Comparison of ENCODE assay signal across 8 mouse cellular contexts in the genomic region with DNA sequence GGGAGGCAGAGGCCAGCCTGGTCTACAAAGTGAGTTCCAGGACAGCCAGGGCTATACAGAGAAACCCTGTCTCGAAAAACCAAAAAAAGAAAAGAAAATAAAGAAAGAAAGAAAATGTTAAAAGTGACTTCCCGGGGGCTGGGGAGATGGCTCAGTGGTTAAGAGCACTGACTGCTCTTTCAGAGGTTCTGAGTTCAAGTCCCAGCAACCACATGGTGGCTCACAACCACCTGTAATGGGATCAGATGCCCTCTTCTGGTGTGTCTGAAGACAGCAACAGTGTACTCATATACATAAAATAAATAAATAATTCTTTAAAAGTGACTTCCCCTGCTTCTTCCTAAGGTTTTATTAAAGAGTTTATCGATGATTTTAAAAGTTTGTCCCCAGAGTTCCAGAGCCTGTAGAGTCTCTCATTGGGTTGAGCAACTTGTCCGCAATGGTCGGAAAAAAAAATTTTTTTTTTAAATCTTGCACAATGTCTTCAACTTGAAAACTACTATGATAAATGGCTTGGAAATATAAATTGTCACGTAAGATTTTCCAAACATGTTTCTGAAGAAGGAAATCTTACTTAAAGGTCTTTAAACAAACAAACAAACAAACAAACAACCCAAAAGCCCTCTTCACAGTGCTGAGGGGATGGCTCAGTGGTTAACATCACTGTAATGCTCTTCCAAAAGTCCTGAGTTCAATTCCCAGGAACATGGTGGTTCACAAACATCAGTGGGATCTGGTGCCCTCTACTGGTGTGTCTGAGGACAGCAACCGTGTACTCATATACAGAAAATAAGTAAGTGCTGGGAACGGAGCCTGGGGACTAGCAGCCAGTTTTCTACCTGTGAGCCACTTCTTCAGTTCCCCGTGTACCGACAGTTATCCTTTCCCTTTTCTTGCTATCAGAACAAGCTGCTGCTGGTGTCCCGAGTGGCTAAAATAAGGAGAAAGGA. TPM values are rescaled to one million over a fixed set of nuclear protein-coding genes. Genes with fewer than 3 reads are reported as not detected.
DNase-seq lines count a peak whose midpoint lies in the region; TF ChIP-seq lines count a peak whose summit lies in the region.

No protein-coding gene starts in this region.

- TF ChIP-seq RAD21 in CH12.LX (IDR thresholded peaks at IDR 0.05; ENCODE audit: low read depth, low read length): no peak; the same call in 1 of the 2 replicates

- no peak overlapping the region for H3K27ac ChIP-seq in gastrocnemius, adult 2 months
- no peak overlapping the region for H3K27ac ChIP-seq in CH12.LX (ENCODE audit: insufficient read depth, low read depth)

- H3K4me2 ChIP-seq in CH12.LX (ENCODE audit: insufficient read depth, low read depth, poor library complexity, severe bottlenecking): peak overlapping the region; percentile 53

- H3K9me3 ChIP-seq in CH12.LX (replicated peaks; ENCODE audit: low read length): no peaks in the 10 kb centered on the region

- no peak for TF ChIP-seq EP300 in CH12.LX (IDR thresholded peaks at IDR 0.05; ENCODE audit: low read length)

- TF ChIP-seq POLR2A in CH12.LX (IDR thresholded peaks at IDR 0.05; ENCODE audit: low read depth, low read length): no peak

- H3K36me3 ChIP-seq in CH12.LX (replicated peaks in 1 of 2; ENCODE audit: control insufficient read depth in 1 of 2, insufficient read depth in 1 of 2, low read length in 1 of 2): peaks cover 10 to 11% of the 10 kb centered on the region in 2 experiments

- intact Hi-C loops in gastrocnemius, adult 2 months (cut with DNase I): no loop called here
- intact Hi-C loops in gastrocnemius, postnatal 36 days (cut with DNase I): no loop called here

- peaks cover 35% of the 10 kb centered on the region for H3K79me2 ChIP-seq in CH12.LX (replicated peaks; ENCODE audit: control insufficient read depth, extremely low read depth, insufficient read depth, poor library complexity, severe bottlenecking)

- H3K4me3 ChIP-seq in gastrocnemius, adult 2 months: peak overlapping the region; percentile 96
- peak overlapping the region in 2 of 3 experiments; percentile 19 to 93 for H3K4me3 ChIP-seq in CH12.LX (replicated peaks in 1 of 3; ENCODE audit: low read depth in 2 of 3, low read length in 2 of 3, poor library complexity in 1 of 3)

- dilution Hi-C loops in CH12.LX (cut with MboI; ENCODE audit: extremely low pct_ligation_motif_present, extremely low pct_unique_long_range_greater_than_20kb, low sequenced_read_pairs): no loop called here

- DNase-seq in gastrocnemius, adult 2 months: no peak
- no peak for DNase-seq in gastrocnemius, postnatal 36 days
- DNase-seq in CH12.LX (ENCODE audit: extremely low read depth): peak; percentile 41
- peak; percentile 11 to 16 for DNase-seq in cerebellum, postnatal 36 days
- DNase-seq in induced T-regulatory cell, adult 2 months (ENCODE audit: low read depth): peak; percentile 48
- peak; percentile 3 for DNase-seq in lung, postnatal 14 days
- peak; percentile 32 for DNase-seq in thymus, postnatal 14 days
- DNase-seq in adrenal gland, postnatal 4 days (ENCODE audit: low spot score in 2 of 2): no peak

- peak; percentile 47 for TF ChIP-seq CTCF in gastrocnemius, adult 2 months (IDR thresholded peaks at IDR 0.05)
- peak; percentile 64 to 77 for TF ChIP-seq CTCF in CH12.LX (conservative IDR thresholded peaks at IDR 0.05 in 1 of 2, IDR thresholded peaks at IDR 0.05 in 1 of 2; ENCODE audit: low read depth in 2 of 2, low read length in 2 of 2)

- in situ Hi-C loops in CH12.LX (cut with MboI; ENCODE audit: low pct_ligation_motif_present, low pct_unique_long_range_greater_than_20kb, low sequenced_read_pairs): no loop called here

- peak overlapping the region; percentile 45; the same call in 1 of the 2 replicates for H3K9ac ChIP-seq in CH12.LX (ENCODE audit: insufficient read depth, low read depth)

- H3K27me3 ChIP-seq in CH12.LX (replicated peaks): no peaks in the 10 kb centered on the region

- H3K4me1 ChIP-seq in CH12.LX (ENCODE audit: control insufficient read depth in 1 of 2, insufficient read depth in 2 of 2): peaks cover 4 to 11% of the 10 kb centered on the region in 2 experiments; a peak in 3 of 4 replicates

TF ChIP-seq in CH12.LX, 34 proteins besides CTCF, POLR2A, EP300 and RAD21:
- TF ChIP-seq ETS1 (conservative IDR thresholded peaks at IDR 0.05; ENCODE audit: low read depth, low read length): no peak
- peak; percentile 59; the same call in 1 of the 2 replicates for TF ChIP-seq MYC (IDR thresholded peaks at IDR 0.05; ENCODE audit: low read depth, low read length)
TF ChIP-seq in CH12.LX: peak in this region for 1.

RNA-seq across cellular contexts. Expression of a gene that starts 0.8 kb away (rescaled TPM):
- total RNA-seq in gastrocnemius, adult 2 months (2021): 1 to 10 TPM; 4.5 to 5.2 TPM
- total RNA-seq in gastrocnemius, postnatal 36 days (2021): 1 to 10 TPM; 3.4 to 4.9 TPM
- total RNA-seq in CH12.LX (2012; rRNA removed): 53.1 and 63.2 TPM in 2 replicates
- 63.6 and 68.3 TPM in 2 replicates for total RNA-seq in CH12.LX (2014; rRNA removed)
- polyA plus RNA-seq in CH12.LX (2012; ENCODE audit: insufficient read length, low read depth): 56.7 and 64.5 TPM in 2 replicates
- 10 to 100 TPM; 78.9 to 79.4 TPM for total RNA-seq in adrenal gland, postnatal 4 days (2021)

RNA-seq across cellular contexts. Expression of a gene that starts 37.1 kb away (rescaled TPM):
- total RNA-seq in gastrocnemius, adult 2 months (2021): 1 to 10 TPM in 1 of 2 experiments, under 1 TPM in 1; 0.77 to 1.4 TPM
- under 1 TPM; 0.44 to 0.92 TPM for total RNA-seq in gastrocnemius, postnatal 36 days (2021)
- total RNA-seq in CH12.LX (2012; rRNA removed) (7.9 and 9.2 TPM in 2 replicates), CH12.LX (2014; rRNA removed) (0.42 and 0.72 TPM in 2 replicates)
- 1.4 and 1.5 TPM in 2 replicates for polyA plus RNA-seq in CH12.LX (2012; ENCODE audit: insufficient read length, low read depth)
- total RNA-seq in adrenal gland, postnatal 4 days (2021): 10 to 100 TPM; 12.8 to 13.4 TPM

RNA-seq across cellular contexts. Expression of a gene that starts 41.9 kb away (rescaled TPM):
- 10 to 100 TPM; 31.1 to 39.6 TPM for total RNA-seq in gastrocnemius, adult 2 months (2021)
- 10 to 100 TPM; 33.4 to 34.0 TPM for total RNA-seq in gastrocnemius, postnatal 36 days (2021)
- total RNA-seq in CH12.LX (2012; rRNA removed) (19.3 and 21.6 TPM in 2 replicates), CH12.LX (2014; rRNA removed) (13.6 and 13.8 TPM in 2 replicates)
- polyA plus RNA-seq in CH12.LX (2012; ENCODE audit: insufficient read length, low read depth): 32.2 and 32.4 TPM in 2 replicates
- 100 to 1,000 TPM; 127 to 138 TPM for total RNA-seq in adrenal gland, postnatal 4 days (2021)

Comparison
In these comparisons a context has a peak if more than half of its experiments do, and no peak if none do; other contexts are left out.
1. DNase-seq: peak in CH12.LX (single experiment), cerebellum, postnatal 36 days (2 of 2), induced T-regulatory cell, adult 2 months (single experiment), lung, postnatal 14 days (single experiment) and thymus, postnatal 14 days (single experiment); none in gastrocnemius, adult 2 months (single experiment), gastrocnemius, postnatal 36 days (0 of 2) and adrenal gland, postnatal 4 days (0 of 2).
2. RNA of a gene that starts 0.8 kb away (total RNA-seq): 78.9 to 79.4 TPM in adrenal gland, postnatal 4 days and 53.1 to 68.3 TPM in CH12.LX; 4.5 to 5.2 TPM in gastrocnemius, adult 2 months and 3.4 to 4.9 TPM in gastrocnemius, postnatal 36 days; every median in the first group is over 4 times any median in the second.